Mouse (Mus musculus) megakaryocyte progenitor cell, adult 5-6 weeks (primary cell): ENCODE results near the gene Vmn2r20. TPM values are rescaled to one million over a fixed set of nuclear protein-coding genes. Genes with fewer than 3 reads are reported as not detected.
"Not testable (repeated sequence)": the region's sequence is repeated elsewhere in the genome, so short reads cannot be mapped to it uniquely, and the experiment has no call there.

Experiments
- ATAC-seq: replicated peaks from 2 replicates; pipeline ENCODE4 v1.8.0; 2016; ENCODE audit warnings: mild to moderate bottlenecking, moderate TSS enrichment, inconsistent platforms; ENCODE audit not compliant: poor library complexity
- total RNA-seq, 2 experiments: library from RNA; stranded (forward) in 1 of 2; stranded (reverse) in 1 of 2; fragments of 157-497, 149-512 nt in 1 of 2; fragments of 200-1000 nt in 1 of 2; gene quantifications; 2 replicates each; pipeline versions ENCODE4 v1.2.3 to v1.2.4; 2015 to 2017

Gene Vmn2r20
- not detected in 2 replicates for total RNA-seq (2015)
- not detected in 2 replicates for total RNA-seq (2017)

GRCm38 (mm10) chr6:123418016-123418415 is at the start of gene Vmn2r20:
TSS of gene Vmn2r20 (minus strand) at chr6:123418116.
- not testable (repeated sequence) for ATAC-seq

- ATAC-seq, result peak; percentile 100
These were observed 6.5 kb upstream of the Vmn2r20 start for GRCm38 (mm10) chr6:123424413-123424812.

- 0 out of 2 replicates have a peak, but pooled peaks have one; percentile 23 for ATAC-seq
These were observed 10.8 kb downstream of the Vmn2r20 start for GRCm38 (mm10) chr6:123406918-123407665.

- not testable (repeated sequence) for ATAC-seq
These were observed 29.1 kb downstream of the Vmn2r20 start for GRCm38 (mm10) chr6:123388824-123389223.

- ATAC-seq, result no peak
These were observed 71.8 kb downstream of the Vmn2r20 start for GRCm38 (mm10) chr6:123346141-123346540.

- peak; percentile 99 for ATAC-seq
These were observed 77.8 kb downstream of the Vmn2r20 start for GRCm38 (mm10) chr6:123340093-123340492.

- ATAC-seq, result no peak
These were observed 85.4 kb downstream of the Vmn2r20 start for GRCm38 (mm10) chr6:123332503-123332902.

Other genes with a start within 250 kb of the Vmn2r20 start
- 6.5 and 11.4 TPM in 2 replicates for gene Clec4b2, start 245.2 kb downstream of the Vmn2r20 start, total RNA-seq (2015)
- 10.7 and 13.6 TPM in 2 replicates for gene Clec4b2, start 245.2 kb downstream of the Vmn2r20 start, total RNA-seq (2017)
- 0.81 TPM in 1 of 2 replicates, not detected in the other for gene Clec4n, start 188.3 kb downstream of the Vmn2r20 start, total RNA-seq (2015)
- 0.54 and 1.2 TPM in 2 replicates for gene Clec4n, start 188.3 kb downstream of the Vmn2r20 start, total RNA-seq (2017)
- gene Clec4d, start 156.0 kb downstream of the Vmn2r20 start, total RNA-seq (2015), result 10.5 and 11.3 TPM in 2 replicates
- 4.1 and 15.2 TPM in 2 replicates for gene Clec4d, start 156.0 kb downstream of the Vmn2r20 start, total RNA-seq (2017)
- 17.8 and 19.3 TPM in 2 replicates for gene Clec4e, start 128.2 kb downstream of the Vmn2r20 start, total RNA-seq (2015)
- gene Clec4e, start 128.2 kb downstream of the Vmn2r20 start, total RNA-seq (2017), result 17.2 and 19.6 TPM in 2 replicates
- not detected in 2 replicates for gene Vmn2r19, start 109.8 kb downstream of the Vmn2r20 start, total RNA-seq (2015)
- gene Vmn2r19, start 109.8 kb downstream of the Vmn2r20 start, total RNA-seq (2017), result not detected in 2 replicates
- gene Vmn2r21, start 115.3 kb upstream of the Vmn2r20 start, total RNA-seq (2015), result not detected in 2 replicates
- not detected in 2 replicates for gene Vmn2r21, start 115.3 kb upstream of the Vmn2r20 start, total RNA-seq (2017)
- not detected in 2 replicates for gene Vmn2r22, start 232.6 kb upstream of the Vmn2r20 start, total RNA-seq (2015)
- gene Vmn2r22, start 232.6 kb upstream of the Vmn2r20 start, total RNA-seq (2017), result not detected in 2 replicates